Mouse (Mus musculus): ENCODE results near the gene Gm9903. TPM values are rescaled to one million over a fixed set of nuclear protein-coding genes. Genes with fewer than 3 reads are reported as not detected.

Gene Gm9903
- polyA plus RNA-seq, 1 experiment from 2014 or later: 0.22 TPM

GRCm38 (mm10) chr5:33668223-33668622 is 38.5 kb downstream of the Gm9903 start:
- Histone ChIP-seq H3K9ac (ENCODE audit: low read depth, low read length) (no peak overlapping the region), H3K4me1 (replicated peaks; ENCODE audit: control insufficient read depth, insufficient read depth, low read length) (no peaks in the 10 kb centered on the region), H3K4me3 (ENCODE audit: low read depth, low read length) (no peak overlapping the region), H3K27me3 (replicated peaks; ENCODE audit: control insufficient read depth, insufficient read depth, low read length) (no peaks in the 10 kb centered on the region), H3K4me2 (no peak overlapping the region), H3K27ac (ENCODE audit: low read depth, low read length) (no peak overlapping the region), H3K9me3 (ENCODE audit: control insufficient read depth, low read length) (no peaks in the 10 kb centered on the region), H3K36me3 (ENCODE audit: control insufficient read depth, insufficient read depth, low read length) (peaks cover 69% of the 10 kb centered on the region)
- no peak for ATAC-seq (replicated peaks; ENCODE audit: low FRiP score)
- no peak for DNase-seq (ENCODE audit: low spot score)

- no peak overlapping the region for H3K27ac ChIP-seq (ENCODE audit: low read depth, low read length)
- DNase-seq (ENCODE audit: low spot score): no peak
- H3K9ac ChIP-seq (ENCODE audit: low read depth, low read length): no peak overlapping the region
Observed at GRCm38 (mm10) chr5:33671659-33672058, 41.9 kb downstream of the Gm9903 start.

GRCm38 (mm10) chr5:33674439-33674838 is 44.7 kb downstream of the Gm9903 start:
- ATAC-seq (replicated peaks; ENCODE audit: low FRiP score): no peak
- H3K36me3 ChIP-seq (ENCODE audit: control insufficient read depth, insufficient read depth, low read length): peaks cover 30% of the 10 kb centered on the region
- no peak for DNase-seq (ENCODE audit: low spot score)
- no peaks in the 10 kb centered on the region for H3K27me3 ChIP-seq (replicated peaks; ENCODE audit: control insufficient read depth, insufficient read depth, low read length)
- no peak overlapping the region for H3K4me2 ChIP-seq
- H3K9ac ChIP-seq (ENCODE audit: low read depth, low read length): no peak overlapping the region
- no peaks in the 10 kb centered on the region for H3K4me1 ChIP-seq (replicated peaks; ENCODE audit: control insufficient read depth, insufficient read depth, low read length)
- 88% methylated on average over 3 of the region's 3 CpGs for WGBS
- H3K9me3 ChIP-seq (ENCODE audit: control insufficient read depth, low read length): no peaks in the 10 kb centered on the region
- no peak overlapping the region for H3K27ac ChIP-seq (ENCODE audit: low read depth, low read length)
- no peak overlapping the region for H3K4me3 ChIP-seq (ENCODE audit: low read depth, low read length)

More at GRCm38 (mm10) chr5:33671659-33672058, 41.9 kb downstream of the Gm9903 start:
- WGBS: 36% methylated on average over 5 of the region's 5 CpGs
- ATAC-seq (replicated peaks; ENCODE audit: low FRiP score): no peak
- no peaks in the 10 kb centered on the region for H3K4me1 ChIP-seq (replicated peaks; ENCODE audit: control insufficient read depth, insufficient read depth, low read length)
- no peak overlapping the region for H3K4me3 ChIP-seq (ENCODE audit: low read depth, low read length)
- no peaks in the 10 kb centered on the region for H3K9me3 ChIP-seq (ENCODE audit: control insufficient read depth, low read length)
- H3K27me3 ChIP-seq (replicated peaks; ENCODE audit: control insufficient read depth, insufficient read depth, low read length): no peaks in the 10 kb centered on the region
- H3K36me3 ChIP-seq (ENCODE audit: control insufficient read depth, insufficient read depth, low read length): peaks cover 54% of the 10 kb centered on the region
- H3K4me2 ChIP-seq: no peak overlapping the region

- ATAC-seq (replicated peaks; ENCODE audit: low FRiP score): 0 out of 2 replicates have a peak, but pooled peaks have one; percentile 23
- WGBS: 3% methylated on average over 1 of the region's 1 CpGs
Observed at GRCm38 (mm10) chr5:33675964-33676363, 46.2 kb downstream of the Gm9903 start.

GRCm38 (mm10) chr5:33678244-33678643 is 48.5 kb downstream of the Gm9903 start:
- no peak overlapping the region for H3K4me2 ChIP-seq
- DNase-seq (ENCODE audit: low spot score) (no peak), ATAC-seq (replicated peaks; ENCODE audit: low FRiP score) (no peak)
- peaks cover 1% of the 10 kb centered on the region; the same call in 1 of the 2 replicates for H3K36me3 ChIP-seq (ENCODE audit: control insufficient read depth, insufficient read depth, low read length)
- H3K9ac ChIP-seq (ENCODE audit: low read depth, low read length): no peak overlapping the region
- no peak overlapping the region for H3K4me3 ChIP-seq (ENCODE audit: low read depth, low read length)
- no peaks in the 10 kb centered on the region for H3K9me3 ChIP-seq (ENCODE audit: control insufficient read depth, low read length)
- H3K27me3 ChIP-seq (replicated peaks; ENCODE audit: control insufficient read depth, insufficient read depth, low read length): no peaks in the 10 kb centered on the region
- WGBS: 87% methylated on average over 5 of the region's 5 CpGs
- H3K4me1 ChIP-seq (replicated peaks; ENCODE audit: control insufficient read depth, insufficient read depth, low read length): peaks cover 19% of the 10 kb centered on the region
- no peak overlapping the region for H3K27ac ChIP-seq (ENCODE audit: low read depth, low read length)

More at GRCm38 (mm10) chr5:33675964-33676363, 46.2 kb downstream of the Gm9903 start:
- peaks cover 15% of the 10 kb centered on the region for H3K36me3 ChIP-seq (ENCODE audit: control insufficient read depth, insufficient read depth, low read length)
- no peak overlapping the region for H3K4me2 ChIP-seq
- peak; percentile 62 for DNase-seq (ENCODE audit: low spot score)
- H3K27me3 ChIP-seq (replicated peaks; ENCODE audit: control insufficient read depth, insufficient read depth, low read length): no peaks in the 10 kb centered on the region
- H3K4me1 ChIP-seq (replicated peaks; ENCODE audit: control insufficient read depth, insufficient read depth, low read length): peaks cover 6% of the 10 kb centered on the region
- H3K4me3 ChIP-seq (ENCODE audit: low read depth, low read length): no peak overlapping the region
- H3K9me3 ChIP-seq (ENCODE audit: control insufficient read depth, low read length): no peaks in the 10 kb centered on the region
- no peak overlapping the region for H3K27ac ChIP-seq (ENCODE audit: low read depth, low read length)
- no peak overlapping the region for H3K9ac ChIP-seq (ENCODE audit: low read depth, low read length)

GRCm38 (mm10) chr5:33681044-33681443 is 51.3 kb downstream of the Gm9903 start:
- WGBS: 34% methylated on average over 3 of the region's 3 CpGs
- Histone ChIP-seq H3K9ac (ENCODE audit: low read depth, low read length) (peak overlapping the region; percentile 13), H3K27me3 (replicated peaks; ENCODE audit: control insufficient read depth, insufficient read depth, low read length) (no peaks in the 10 kb centered on the region), H3K4me2 (no peak overlapping the region), H3K36me3 (ENCODE audit: control insufficient read depth, insufficient read depth, low read length) (no peaks in the 10 kb centered on the region), H3K4me3 (ENCODE audit: low read depth, low read length) (no peak overlapping the region), H3K27ac (ENCODE audit: low read depth, low read length) (peak overlapping the region; percentile 34), H3K9me3 (ENCODE audit: control insufficient read depth, low read length) (no peaks in the 10 kb centered on the region), H3K4me1 (replicated peaks; ENCODE audit: control insufficient read depth, insufficient read depth, low read length) (peaks cover 19% of the 10 kb centered on the region)
- no peak for DNase-seq (ENCODE audit: low spot score)
- ATAC-seq (replicated peaks; ENCODE audit: low FRiP score): no peak

Other genes starting within 250 kb of the Gm9903 start
- gene Nkx1-1, start 195.9 kb upstream of the Gm9903 start, polyA plus RNA-seq (2014; fragmentation: Nextera tagmentation; extraction: Ambion mirVana): not detected in 2 replicates
- gene Fam53a, start 290 bp upstream of the Gm9903 start, polyA plus RNA-seq (2014; fragmentation: Nextera tagmentation; extraction: Ambion mirVana): 62.5 and 63.6 TPM in 2 replicates
- 369 and 394 TPM in 2 replicates for gene Slbp, start 22.6 kb downstream of the Gm9903 start, polyA plus RNA-seq (2014; fragmentation: Nextera tagmentation; extraction: Ambion mirVana)
- 229 and 255 TPM in 2 replicates for gene Tacc3, start 28.2 kb downstream of the Gm9903 start, polyA plus RNA-seq (2014; fragmentation: Nextera tagmentation; extraction: Ambion mirVana)
- gene Tmem129, start 28.5 kb downstream of the Gm9903 start, polyA plus RNA-seq (2014; fragmentation: Nextera tagmentation; extraction: Ambion mirVana): 35.7 and 38.0 TPM in 2 replicates
- 7.8 and 8.5 TPM in 2 replicates for gene Fgfr3, start 91.7 kb downstream of the Gm9903 start, polyA plus RNA-seq (2014; fragmentation: Nextera tagmentation; extraction: Ambion mirVana)
- gene Letm1, start 152.9 kb downstream of the Gm9903 start, polyA plus RNA-seq (2014; fragmentation: Nextera tagmentation; extraction: Ambion mirVana): 53.5 and 54.2 TPM in 2 replicates
- gene Nsd2, start 190.8 kb downstream of the Gm9903 start, polyA plus RNA-seq (2014; fragmentation: Nextera tagmentation; extraction: Ambion mirVana): 48.6 and 62.5 TPM in 2 replicates